Mouse (Mus musculus): Measurements from ENCODE around the gene Dock9. TPM values are rescaled to one million over a fixed set of nuclear protein-coding genes. Genes with fewer than 3 reads are reported as not detected.
"Not testable (repeated sequence)": the region's sequence is repeated elsewhere in the genome, so short reads cannot be mapped to it uniquely, and the experiment has no call there.

Dock9 gene
- total RNA-seq, 2 experiments from 2014 or later = 28.3 to 35.0 TPM

- no peak for DNase-seq
These were observed 99.1 kb downstream of the Dock9 start for GRCm38 (mm10) chr14:121698620-121698950.

- DNase-seq = peak; percentile 68
These were observed 99.7 kb downstream of the Dock9 start for GRCm38 (mm10) chr14:121697709-121698619.

GRCm38 (mm10) chr14:121697143-121697680 is 100.4 kb downstream of the Dock9 start:
- DNase-seq = no peak

- DNase-seq = no peak
These were observed 101.1 kb downstream of the Dock9 start for GRCm38 (mm10) chr14:121696429-121697118.

- no peak for DNase-seq
These were observed 102.9 kb downstream of the Dock9 start for GRCm38 (mm10) chr14:121694706-121695105.

- DNase-seq = no peak
These were observed 103.5 kb downstream of the Dock9 start for GRCm38 (mm10) chr14:121693991-121694594.

- not testable (repeated sequence) for DNase-seq
These were observed 108.0 kb downstream of the Dock9 start for GRCm38 (mm10) chr14:121689649-121690048.

- DNase-seq = no peak
These were observed 109.5 kb downstream of the Dock9 start for GRCm38 (mm10) chr14:121688175-121688574.

GRCm38 (mm10) chr14:121687274-121687673 is 110.4 kb downstream of the Dock9 start:
- no peak for DNase-seq

- DNase-seq = no peak
These were observed 118.7 kb downstream of the Dock9 start for GRCm38 (mm10) chr14:121678913-121679312.

GRCm38 (mm10) chr14:121678445-121678844 is 119.2 kb downstream of the Dock9 start:
- no peak for DNase-seq

- DNase-seq = no peak
These were observed 120.9 kb downstream of the Dock9 start for GRCm38 (mm10) chr14:121676596-121677330.

GRCm38 (mm10) chr14:121676121-121676591 is 121.5 kb downstream of the Dock9 start:
- peak; percentile 36 for DNase-seq

GRCm38 (mm10) chr14:121675579-121675978 is 122.1 kb downstream of the Dock9 start:
- DNase-seq = no peak

- DNase-seq = no peak
These were observed 122.5 kb downstream of the Dock9 start for GRCm38 (mm10) chr14:121675146-121675545.

- DNase-seq = no peak
These were observed 127.6 kb downstream of the Dock9 start for GRCm38 (mm10) chr14:121670016-121670415.

GRCm38 (mm10) chr14:121666641-121667274 is 130.9 kb downstream of the Dock9 start:
- DNase-seq = no peak

- DNase-seq = no peak
These were observed 131.9 kb downstream of the Dock9 start for GRCm38 (mm10) chr14:121665693-121666273.

GRCm38 (mm10) chr14:121663913-121664312 is 133.7 kb downstream of the Dock9 start:
- no peak for DNase-seq

- no peak for DNase-seq
These were observed 136.7 kb downstream of the Dock9 start for GRCm38 (mm10) chr14:121660918-121661317.
